Mouse (Mus musculus): ENCODE measurements around the gene Asic2. TPM values are rescaled to one million over a fixed set of nuclear protein-coding genes. Genes with fewer than 3 reads are reported as not detected.

Gene Asic2
- polyA plus RNA-seq, 1 experiment from 2014 or later, result 7.7 TPM

- 88% methylated on average over 2 of the region's 2 CpGs for WGBS
- H3K4me2 ChIP-seq, result no peak overlapping the region
- H3K36me3 ChIP-seq, result no peaks in the 10 kb centered on the region
- no peak overlapping the region for H3K27ac ChIP-seq
- ATAC-seq (ENCODE audit: low FRiP score), result no peak
- no peaks in the 10 kb centered on the region for H3K9me3 ChIP-seq
- H3K9ac ChIP-seq, result no peak overlapping the region
- no peaks in the 10 kb centered on the region; the same call in 1 of the 2 replicates for H3K4me1 ChIP-seq (replicated peaks)
- no peak overlapping the region for H3K4me3 ChIP-seq
- H3K27me3 ChIP-seq, result no peaks in the 10 kb centered on the region
Measured at GRCm38 (mm10) chr11:81236070-81236469, 732.2 kb downstream of the Asic2 start.

GRCm38 (mm10) chr11:81223361-81223760, 744.9 kb downstream of the Asic2 start:
- Histone ChIP-seq H3K4me3 (no peak overlapping the region), H3K27ac (no peak overlapping the region), H3K9ac (no peak overlapping the region), H3K4me2 (no peak overlapping the region), H3K9me3 (no peaks in the 10 kb centered on the region), H3K27me3 (no peaks in the 10 kb centered on the region), H3K4me1 (replicated peaks) (no peaks in the 10 kb centered on the region; the same call in 1 of the 2 replicates), H3K36me3 (no peaks in the 10 kb centered on the region)
- WGBS, result 89% methylated on average over 9 of the region's 9 CpGs
- ATAC-seq (ENCODE audit: low FRiP score), result no peak

DNA sequence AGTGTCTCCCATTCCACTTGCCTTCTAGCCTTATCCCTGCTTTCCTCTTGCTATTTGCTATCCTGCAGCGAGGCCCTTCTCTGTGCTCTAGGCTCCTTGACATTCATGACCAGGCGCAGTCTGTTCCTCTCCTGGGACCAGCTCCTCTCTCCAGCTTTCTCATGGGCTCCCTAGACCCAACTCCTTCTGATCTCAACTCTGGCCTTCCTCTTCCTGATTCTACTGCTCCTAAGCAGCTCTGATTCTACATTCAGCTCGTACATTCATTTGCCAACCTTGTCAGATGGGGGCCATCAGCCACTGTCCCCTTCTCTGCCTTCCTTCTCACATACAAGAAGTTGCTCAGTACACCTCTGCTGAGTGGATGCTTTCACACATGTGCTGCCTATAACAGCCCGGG, 747.5 kb downstream of the Asic2 start:
- Histone ChIP-seq H3K4me1 (replicated peaks) (no peaks in the 10 kb centered on the region; the same call in 1 of the 2 replicates), H3K27me3 (no peaks in the 10 kb centered on the region), H3K9ac (no peak overlapping the region), H3K4me3 (no peak overlapping the region), H3K36me3 (no peaks in the 10 kb centered on the region), H3K4me2 (no peak overlapping the region), H3K9me3 (no peaks in the 10 kb centered on the region), H3K27ac (no peak overlapping the region)
- ATAC-seq (ENCODE audit: low FRiP score), result no peak
- 88% methylated on average over 4 of the region's 4 CpGs for WGBS

DNA sequence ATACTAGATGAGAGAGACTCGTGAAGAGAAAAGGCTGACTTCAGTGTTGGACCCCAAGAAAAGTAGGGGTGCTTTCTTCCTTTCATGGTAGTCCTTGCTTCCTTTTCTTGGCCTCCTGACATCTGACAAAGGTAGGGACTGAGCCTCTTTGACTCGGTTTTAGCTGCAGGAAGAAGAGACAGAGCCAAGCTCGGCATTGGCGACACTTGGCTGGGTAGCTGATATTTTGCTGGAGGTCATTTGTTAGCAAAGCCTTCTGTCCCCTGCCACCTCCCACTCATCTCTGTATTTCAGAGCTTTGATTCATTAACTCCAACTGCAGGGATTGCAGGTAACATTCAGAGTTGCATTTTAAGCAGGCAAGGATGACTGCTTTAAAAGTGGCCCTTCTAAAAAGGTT, 762.8 kb downstream of the Asic2 start:
- no peak overlapping the region for H3K4me2 ChIP-seq
- H3K27ac ChIP-seq, result no peak overlapping the region
- H3K36me3 ChIP-seq, result no peaks in the 10 kb centered on the region
- no peak for ATAC-seq (ENCODE audit: low FRiP score)
- H3K9ac ChIP-seq, result no peak overlapping the region
- H3K9me3 ChIP-seq, result no peaks in the 10 kb centered on the region
- no peaks in the 10 kb centered on the region for H3K27me3 ChIP-seq
- no peaks in the 10 kb centered on the region for H3K4me1 ChIP-seq (replicated peaks)
- 62% methylated on average over 4 of the region's 4 CpGs for WGBS
- H3K4me3 ChIP-seq, result no peak overlapping the region

DNA sequence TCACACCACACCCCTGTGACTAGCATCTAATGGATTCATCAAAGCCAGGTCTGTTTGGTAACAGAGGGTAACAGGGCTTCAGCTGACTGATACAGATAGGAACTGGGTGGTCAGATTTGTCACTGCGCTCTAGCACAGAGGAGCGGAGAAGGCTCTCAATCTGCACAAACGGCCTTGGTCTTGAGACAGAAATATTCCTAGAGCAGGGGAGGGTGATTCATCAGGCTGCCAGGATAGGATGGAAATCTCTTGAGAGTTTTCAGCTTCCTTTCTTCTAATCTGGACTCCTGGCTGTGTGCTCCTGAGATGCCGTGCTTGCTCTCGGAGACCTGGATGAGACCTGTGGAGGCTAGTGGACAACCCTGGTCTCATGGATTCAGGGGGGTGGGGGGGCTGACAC, 765.7 kb downstream of the Asic2 start:
- 89% methylated on average over 5 of the region's 5 CpGs for WGBS

GRCm38 (mm10) chr11:81193856-81194255, 774.4 kb downstream of the Asic2 start:
- Histone ChIP-seq H3K4me3 (no peak overlapping the region), H3K9ac (no peak overlapping the region), H3K9me3 (no peaks in the 10 kb centered on the region), H3K36me3 (no peaks in the 10 kb centered on the region), H3K27me3 (no peaks in the 10 kb centered on the region), H3K27ac (no peak overlapping the region), H3K4me2 (no peak overlapping the region), H3K4me1 (replicated peaks) (no peaks in the 10 kb centered on the region)
- 56% methylated on average over 4 of the region's 4 CpGs for WGBS
- ATAC-seq (ENCODE audit: low FRiP score), result no peak

More for the DNA sequence above, 765.7 kb downstream of the Asic2 start:
- no peak overlapping the region for H3K27ac ChIP-seq
- H3K36me3 ChIP-seq, result no peaks in the 10 kb centered on the region
- H3K4me3 ChIP-seq, result no peak overlapping the region
- no peak overlapping the region for H3K9ac ChIP-seq
- H3K9me3 ChIP-seq, result no peaks in the 10 kb centered on the region
- H3K4me2 ChIP-seq, result no peak overlapping the region
- no peaks in the 10 kb centered on the region for H3K4me1 ChIP-seq (replicated peaks)
- no peaks in the 10 kb centered on the region for H3K27me3 ChIP-seq
- ATAC-seq (ENCODE audit: low FRiP score), result no peak

DNA sequence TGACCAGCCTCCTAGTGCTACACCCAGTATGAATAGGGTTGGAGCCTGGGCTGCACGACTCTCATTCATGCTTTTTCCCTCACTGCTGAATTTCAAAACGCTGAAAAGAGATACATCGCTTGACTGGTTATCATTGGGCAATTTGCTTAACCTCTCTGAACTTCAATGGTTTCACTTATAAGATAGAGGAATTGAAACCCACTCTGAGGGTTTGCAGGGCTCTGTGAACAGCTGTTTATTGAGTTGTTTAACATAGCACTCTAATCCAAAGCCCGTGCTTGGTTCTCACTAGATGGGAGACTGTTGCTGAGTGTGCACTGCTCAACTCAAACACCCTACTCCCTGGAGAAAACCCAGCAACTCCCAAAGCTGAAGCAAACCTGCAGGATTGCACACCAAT, 776.1 kb downstream of the Asic2 start:
- Histone ChIP-seq H3K9me3 (no peaks in the 10 kb centered on the region), H3K4me3 (no peak overlapping the region), H3K27me3 (no peaks in the 10 kb centered on the region), H3K27ac (no peak overlapping the region), H3K36me3 (no peaks in the 10 kb centered on the region), H3K9ac (no peak overlapping the region), H3K4me1 (replicated peaks) (no peaks in the 10 kb centered on the region), H3K4me2 (no peak overlapping the region)
- WGBS, result 83% methylated on average over 4 of the region's 4 CpGs
- ATAC-seq (ENCODE audit: low FRiP score), result no peak

DNA sequence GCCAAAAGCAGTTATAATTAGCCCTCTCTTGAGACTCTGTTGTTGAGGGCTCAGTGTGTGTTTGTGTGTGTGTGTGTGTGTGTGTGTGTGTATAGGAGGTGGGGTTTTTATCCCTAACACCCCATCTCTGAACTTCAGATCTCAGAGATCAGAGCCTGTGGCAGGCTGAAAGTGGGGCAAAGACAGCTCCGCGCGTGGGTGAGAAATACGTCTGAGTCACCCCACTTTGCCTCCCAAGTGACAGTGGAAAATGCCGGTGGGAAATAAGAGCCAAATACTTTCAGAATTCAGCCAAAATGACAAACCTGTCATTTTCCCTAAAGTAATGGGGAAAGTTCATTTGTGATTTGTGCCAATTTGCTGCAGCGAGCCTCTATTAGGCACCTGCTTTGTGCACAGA, 779.2 kb downstream of the Asic2 start:
- no peak for ATAC-seq (ENCODE audit: low FRiP score)
- Histone ChIP-seq H3K9me3 (no peaks in the 10 kb centered on the region), H3K4me2 (no peak overlapping the region), H3K4me3 (no peak overlapping the region), H3K36me3 (no peaks in the 10 kb centered on the region), H3K4me1 (replicated peaks) (no peaks in the 10 kb centered on the region), H3K9ac (no peak overlapping the region), H3K27ac (no peak overlapping the region), H3K27me3 (no peaks in the 10 kb centered on the region)
- 92% methylated on average over 6 of the region's 6 CpGs for WGBS

DNA sequence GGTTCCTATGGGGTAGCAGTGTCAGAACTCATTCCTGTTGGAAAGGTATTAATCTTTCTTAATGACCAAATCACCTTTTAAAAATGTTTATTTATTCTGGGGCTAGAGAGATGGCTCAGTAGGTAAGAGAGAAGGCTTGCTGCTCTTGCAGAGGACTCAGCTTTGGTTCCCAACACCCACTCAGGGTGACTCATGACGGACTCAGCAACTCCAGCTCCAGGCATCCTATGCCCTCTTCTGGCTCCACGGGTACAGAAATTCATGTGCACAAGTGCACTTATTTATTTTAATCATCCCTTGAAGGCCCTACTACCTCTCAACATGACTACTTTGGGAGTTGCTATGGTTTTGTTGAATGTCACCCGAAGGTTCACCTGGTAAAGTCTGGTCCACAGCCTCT, 780.4 kb downstream of the Asic2 start:
- Histone ChIP-seq H3K27me3 (no peaks in the 10 kb centered on the region), H3K4me3 (no peak overlapping the region), H3K9ac (no peak overlapping the region), H3K36me3 (no peaks in the 10 kb centered on the region), H3K4me1 (replicated peaks) (no peaks in the 10 kb centered on the region), H3K27ac (no peak overlapping the region), H3K9me3 (no peaks in the 10 kb centered on the region), H3K4me2 (no peak overlapping the region)
- no peak for ATAC-seq (ENCODE audit: low FRiP score)
- 88% methylated on average over 3 of the region's 3 CpGs for WGBS

- no peak overlapping the region for H3K4me2 ChIP-seq
- 72% methylated on average over 7 of the region's 7 CpGs for WGBS
- ATAC-seq (ENCODE audit: low FRiP score), result no peak
- no peaks in the 10 kb centered on the region for H3K36me3 ChIP-seq
- H3K27ac ChIP-seq, result no peak overlapping the region
- H3K4me3 ChIP-seq, result no peak overlapping the region
- H3K9me3 ChIP-seq, result no peaks in the 10 kb centered on the region
- no peaks in the 10 kb centered on the region for H3K4me1 ChIP-seq (replicated peaks)
- no peaks in the 10 kb centered on the region for H3K27me3 ChIP-seq
- no peak overlapping the region for H3K9ac ChIP-seq
Measured at GRCm38 (mm10) chr11:81184721-81185120, 783.5 kb downstream of the Asic2 start.

DNA sequence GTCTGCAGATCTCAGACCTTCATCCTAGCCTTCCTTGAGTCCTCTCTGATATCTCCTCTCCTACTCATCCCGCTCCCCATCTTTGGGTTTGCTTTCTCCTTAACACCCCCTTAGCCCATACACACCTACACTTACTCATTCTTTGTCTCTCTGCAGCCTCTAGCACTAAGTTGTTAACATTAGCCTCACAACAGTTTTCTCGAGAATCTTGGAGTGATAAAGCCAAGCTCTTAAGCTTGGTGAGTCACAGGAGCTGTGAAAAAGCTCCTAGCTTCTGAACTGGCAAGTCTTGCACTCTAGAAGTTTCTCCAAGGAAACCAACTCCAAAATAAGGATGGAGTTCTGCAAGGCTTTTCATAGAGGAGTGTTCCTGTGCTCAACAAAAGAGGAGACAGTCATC, 803.4 kb downstream of the Asic2 start:
- no peak overlapping the region for H3K4me3 ChIP-seq
- H3K4me2 ChIP-seq, result no peak overlapping the region
- no peaks in the 10 kb centered on the region for H3K27me3 ChIP-seq
- no peaks in the 10 kb centered on the region for H3K36me3 ChIP-seq
- H3K27ac ChIP-seq, result no peak overlapping the region
- peaks cover 8% of the 10 kb centered on the region; the same call in 1 of the 2 replicates for H3K9me3 ChIP-seq
- ATAC-seq (ENCODE audit: low FRiP score), result no peak
- H3K9ac ChIP-seq, result no peak overlapping the region
- WGBS, result 91% methylated on average over 2 of the region's 2 CpGs
- no peaks in the 10 kb centered on the region for H3K4me1 ChIP-seq (replicated peaks)

DNA sequence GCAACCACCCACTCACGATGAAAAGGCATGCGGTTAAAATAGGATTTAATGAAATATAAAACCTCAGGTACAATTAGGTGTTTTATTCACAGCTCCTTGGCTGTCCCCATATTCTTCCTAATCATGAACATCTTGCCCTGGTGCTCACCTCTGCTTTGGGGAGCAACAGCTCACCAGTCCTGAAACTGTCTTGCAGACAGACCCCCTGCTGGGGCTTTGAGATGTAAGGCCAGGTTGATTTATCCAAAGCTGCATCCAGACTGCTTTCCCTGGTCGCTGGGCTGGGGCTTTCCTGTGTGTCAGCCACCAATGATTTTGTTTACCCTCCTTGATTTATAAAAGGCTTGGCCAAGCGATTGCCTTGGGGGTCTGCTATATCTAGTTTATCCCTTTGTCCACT, 805.2 kb downstream of the Asic2 start:
- no peak overlapping the region for H3K4me2 ChIP-seq
- no peaks in the 10 kb centered on the region for H3K4me1 ChIP-seq (replicated peaks)
- no peak overlapping the region for H3K27ac ChIP-seq
- 61% methylated on average over 4 of the region's 4 CpGs for WGBS
- no peaks in the 10 kb centered on the region for H3K36me3 ChIP-seq
- peaks cover 8% of the 10 kb centered on the region; the same call in 1 of the 2 replicates for H3K9me3 ChIP-seq
- H3K9ac ChIP-seq, result no peak overlapping the region
- no peak for ATAC-seq (ENCODE audit: low FRiP score)
- H3K27me3 ChIP-seq, result no peaks in the 10 kb centered on the region
- no peak overlapping the region for H3K4me3 ChIP-seq

DNA sequence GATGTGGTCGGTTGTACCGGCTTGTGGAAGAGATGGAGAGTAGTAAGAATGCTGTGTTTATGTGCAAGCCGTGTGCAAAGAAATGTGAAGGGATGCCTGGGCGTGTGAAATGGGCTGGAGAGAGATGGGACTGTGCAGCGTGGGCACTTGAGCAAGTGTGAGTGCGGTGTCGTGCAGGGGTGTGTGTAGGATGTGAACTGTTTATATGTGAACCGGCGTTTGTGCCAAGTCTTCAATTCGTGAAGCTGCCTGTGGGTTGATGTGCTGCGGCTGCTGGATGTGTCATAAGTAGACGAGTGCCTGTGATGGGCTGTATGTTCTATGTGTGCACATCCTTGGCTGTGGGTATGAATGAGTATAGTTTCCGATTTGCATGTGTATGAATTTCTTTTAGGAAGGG, 814.4 kb downstream of the Asic2 start:
- H3K27me3 ChIP-seq, result peaks cover 38% of the 10 kb centered on the region
- no peaks in the 10 kb centered on the region for H3K36me3 ChIP-seq
- no peaks in the 10 kb centered on the region for H3K9me3 ChIP-seq
- peak; percentile 17; the same call in 1 of the 2 replicates for ATAC-seq (ENCODE audit: low FRiP score)
- H3K4me2 ChIP-seq, result peak overlapping the region; percentile 94
- peak overlapping the region; percentile 65 for H3K4me3 ChIP-seq
- WGBS, result 10% methylated on average over 13 of the region's 13 CpGs
- H3K4me1 ChIP-seq (replicated peaks), result peaks cover 34% of the 10 kb centered on the region
- peak overlapping the region; percentile 86; the same call in 1 of the 2 replicates for H3K9ac ChIP-seq
- no peak overlapping the region for H3K27ac ChIP-seq
